Mouse (Mus musculus) kidney, postnatal 36 days (tissue): ENCODE results near the gene Fgfr2.

ENCODE experiments used
- DNase-seq, 2 experiments: peaks; one replicate each; pipeline ENCODE4 v3.0.0; 2021 to 2022; ENCODE audit warnings: mixed read lengths in 2 of 2

Gene Fgfr2

DNA sequence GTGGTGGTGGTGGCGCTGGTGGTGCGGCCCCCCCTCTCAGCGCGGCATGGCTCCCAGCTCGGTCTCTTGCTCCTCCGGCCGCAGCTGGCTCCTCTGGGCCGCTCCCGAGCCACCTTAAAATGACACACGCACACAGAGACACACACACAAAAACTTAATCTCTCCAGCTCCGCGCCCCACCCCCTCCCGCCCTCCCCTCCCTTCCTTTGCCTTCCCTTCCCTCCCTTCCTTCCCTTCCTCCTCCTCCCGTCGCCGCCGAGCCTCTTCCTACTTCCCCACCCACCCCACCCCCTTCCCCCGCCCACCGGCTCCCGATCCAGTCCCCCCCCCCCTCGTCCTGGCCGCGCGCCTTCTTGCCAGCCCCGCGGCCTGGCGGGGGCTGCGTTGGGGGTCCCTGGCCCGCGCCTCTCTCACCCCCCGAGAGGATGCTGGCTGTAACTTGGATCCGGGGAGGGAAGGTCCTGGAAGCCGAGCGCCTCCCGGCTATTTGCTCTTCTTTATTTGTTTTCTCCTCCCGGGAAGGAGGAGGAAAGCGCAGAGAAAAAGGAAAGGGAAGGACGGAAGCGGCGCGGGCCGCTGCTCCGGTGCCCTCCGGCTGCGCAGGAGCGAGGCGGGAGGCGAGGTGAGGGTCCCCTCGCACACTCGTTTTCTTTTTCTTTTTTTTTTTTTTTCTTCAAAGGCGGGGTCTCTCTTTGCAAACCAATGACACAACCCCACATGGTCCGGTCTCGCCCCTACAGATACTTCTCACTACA, at the start of gene Fgfr2:
Fgfr2 (minus strand) TSS at position 107 of the 755 bp plus-strand sequence.
- peak; percentile 72 to 83 for DNase-seq

- peak; percentile 4 to 40 for DNase-seq
These were observed 48.4 kb upstream of the Fgfr2 start for GRCm38 (mm10) chr7:133171403-133172032.

GRCm38 (mm10) chr7:133168928-133169327, 45.8 kb upstream of the Fgfr2 start:
- DNase-seq: no peak

DNA sequence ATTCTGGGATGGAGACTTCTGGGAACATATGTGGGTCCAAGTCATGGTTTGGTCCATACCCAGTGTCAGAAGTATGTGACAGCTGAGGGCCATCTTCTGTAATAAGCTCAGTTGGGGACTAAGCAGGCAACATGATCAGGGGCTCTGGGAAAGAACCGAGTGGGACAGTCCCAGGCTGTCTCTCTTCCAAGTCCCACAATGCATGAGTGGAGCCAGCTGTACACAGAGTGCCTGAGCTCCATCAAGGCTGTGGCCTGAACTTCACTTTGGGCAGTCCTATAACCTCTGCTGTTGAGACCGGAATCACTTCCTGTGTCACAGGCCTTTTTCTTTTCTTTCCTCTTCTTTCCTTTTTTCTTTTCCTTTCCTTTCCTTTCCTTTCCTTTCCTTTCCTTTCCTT, 44.8 kb upstream of the Fgfr2 start:
- DNase-seq: no peak

- DNase-seq: peak; percentile 24 to 42
These were observed 41.6 kb upstream of the Fgfr2 start for GRCm38 (mm10) chr7:133164770-133165169.

DNA sequence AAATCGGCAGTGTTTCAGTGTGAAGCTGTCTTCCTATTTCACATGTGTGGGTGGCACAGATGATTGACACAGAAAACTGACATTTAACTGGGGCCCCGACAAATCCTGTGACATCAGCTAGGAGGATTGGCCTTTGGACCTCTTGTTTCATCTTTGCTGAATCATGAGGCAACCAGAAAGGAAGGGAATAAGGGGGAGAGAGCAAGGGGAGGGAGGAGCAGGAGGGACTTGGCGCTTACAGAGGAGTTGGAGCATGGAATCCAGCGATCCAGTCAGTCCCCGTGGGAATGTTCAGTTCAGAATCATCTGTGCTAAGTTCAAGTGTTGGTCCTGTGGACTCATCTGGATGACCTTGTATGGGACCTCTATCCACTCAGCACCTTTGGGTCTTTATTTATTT, 39.9 kb upstream of the Fgfr2 start:
- DNase-seq: peak; percentile 52 to 66

GRCm38 (mm10) chr7:133162131-133162530, 39.0 kb upstream of the Fgfr2 start:
- no peak for DNase-seq

- DNase-seq: no peak
These were observed 38.4 kb upstream of the Fgfr2 start for GRCm38 (mm10) chr7:133161362-133162080.

- DNase-seq: no peak
These were observed 36.4 kb upstream of the Fgfr2 start for GRCm38 (mm10) chr7:133159519-133159918.

DNA sequence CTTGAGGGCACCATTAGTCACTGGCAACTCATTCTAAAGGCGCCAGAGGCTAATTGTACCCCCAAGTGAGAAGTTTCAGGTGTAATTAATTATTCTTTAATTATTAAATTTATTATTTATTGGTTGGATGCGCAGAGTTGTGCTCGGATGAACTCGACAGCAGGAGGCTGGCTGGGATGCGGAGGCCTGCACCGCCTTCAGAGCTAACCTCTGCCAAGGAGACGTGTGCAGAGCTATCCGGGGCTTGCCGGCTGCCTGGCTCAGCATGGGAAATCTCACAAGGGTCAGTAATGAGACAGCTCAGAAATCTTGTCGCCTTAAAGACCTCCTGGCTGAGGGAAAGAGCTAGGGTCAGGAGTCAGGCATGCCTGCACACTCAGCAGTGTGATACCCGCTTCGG, 32.5 kb upstream of the Fgfr2 start:
- no peak for DNase-seq

- DNase-seq: no peak
These were observed 31.7 kb upstream of the Fgfr2 start for GRCm38 (mm10) chr7:133154846-133155245.

DNA sequence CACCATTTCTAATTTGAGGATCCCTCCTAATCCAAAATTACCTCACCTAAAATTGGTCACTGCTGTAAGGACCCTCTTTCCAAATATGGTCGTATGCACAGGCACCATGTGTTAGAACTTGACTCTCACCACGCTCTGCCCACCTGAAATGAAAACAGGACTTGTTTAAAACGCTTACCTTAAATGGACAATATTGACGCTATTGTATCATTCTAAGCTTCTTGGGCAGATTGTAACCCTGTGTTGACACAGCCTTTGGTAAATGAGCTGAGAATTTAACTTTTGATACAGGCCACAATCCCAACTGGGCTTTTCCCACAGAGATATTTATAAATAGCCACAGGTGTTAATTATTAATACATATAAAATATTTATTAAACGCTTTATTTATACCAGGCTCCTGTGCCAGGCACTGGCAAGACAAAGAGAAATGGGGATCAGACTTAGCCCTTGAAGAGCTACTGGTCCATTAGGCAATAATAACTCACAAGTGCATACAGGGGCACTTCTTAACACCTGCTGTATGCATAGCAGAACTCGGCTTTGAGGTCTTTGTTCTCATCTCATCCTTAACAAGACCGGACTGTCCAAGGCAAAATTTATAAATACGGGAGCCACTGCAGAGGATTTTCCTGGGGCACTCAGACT, 16.7 kb upstream of the Fgfr2 start:
- no peak for DNase-seq

- peak in 1 of 2 experiments; percentile 59 for DNase-seq
These were observed 10.4 kb upstream of the Fgfr2 start for GRCm38 (mm10) chr7:133133552-133133951.

- DNase-seq: no peak
These were observed 9.6 kb upstream of the Fgfr2 start for GRCm38 (mm10) chr7:133132702-133133101.

DNA sequence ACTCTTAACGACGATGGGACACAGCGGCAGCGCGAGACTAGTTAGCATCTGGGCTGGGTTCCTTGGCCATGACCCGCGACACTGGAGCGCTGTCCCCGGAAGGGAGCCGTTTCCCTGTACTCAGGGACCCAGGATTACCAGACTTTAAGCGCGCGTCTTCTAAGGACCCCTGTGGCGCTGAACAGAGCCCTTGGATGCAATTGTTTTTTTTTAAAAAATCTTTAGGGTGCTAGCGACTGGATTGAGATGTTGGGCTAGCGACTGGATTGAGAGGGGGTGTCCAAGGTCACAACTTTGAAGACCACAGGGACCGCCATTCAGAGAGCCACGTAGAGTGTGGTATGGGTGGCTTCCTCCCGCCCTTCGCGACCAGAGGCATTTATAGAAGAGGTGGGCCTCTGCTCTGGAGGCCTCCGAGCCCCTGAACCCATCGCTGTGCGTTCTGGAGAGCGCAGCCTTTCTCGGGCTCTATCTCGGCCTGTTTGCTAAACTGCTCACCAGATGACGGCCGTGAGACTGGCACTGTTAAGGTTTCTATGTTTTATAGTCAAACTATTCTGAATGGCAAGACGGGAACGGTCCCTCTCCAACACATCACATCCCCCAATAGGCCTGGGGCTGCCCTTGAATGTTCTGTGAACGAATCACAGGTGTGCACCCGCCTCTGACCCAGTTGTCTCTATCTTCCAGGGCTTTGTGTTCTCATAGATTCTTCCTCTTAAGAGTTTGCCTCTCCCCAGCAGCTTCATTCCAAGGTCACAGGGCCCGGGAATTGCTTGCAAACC, 1.7 kb upstream of the Fgfr2 start:
- peak in 1 of 2 experiments; percentile 52 for DNase-seq

DNA sequence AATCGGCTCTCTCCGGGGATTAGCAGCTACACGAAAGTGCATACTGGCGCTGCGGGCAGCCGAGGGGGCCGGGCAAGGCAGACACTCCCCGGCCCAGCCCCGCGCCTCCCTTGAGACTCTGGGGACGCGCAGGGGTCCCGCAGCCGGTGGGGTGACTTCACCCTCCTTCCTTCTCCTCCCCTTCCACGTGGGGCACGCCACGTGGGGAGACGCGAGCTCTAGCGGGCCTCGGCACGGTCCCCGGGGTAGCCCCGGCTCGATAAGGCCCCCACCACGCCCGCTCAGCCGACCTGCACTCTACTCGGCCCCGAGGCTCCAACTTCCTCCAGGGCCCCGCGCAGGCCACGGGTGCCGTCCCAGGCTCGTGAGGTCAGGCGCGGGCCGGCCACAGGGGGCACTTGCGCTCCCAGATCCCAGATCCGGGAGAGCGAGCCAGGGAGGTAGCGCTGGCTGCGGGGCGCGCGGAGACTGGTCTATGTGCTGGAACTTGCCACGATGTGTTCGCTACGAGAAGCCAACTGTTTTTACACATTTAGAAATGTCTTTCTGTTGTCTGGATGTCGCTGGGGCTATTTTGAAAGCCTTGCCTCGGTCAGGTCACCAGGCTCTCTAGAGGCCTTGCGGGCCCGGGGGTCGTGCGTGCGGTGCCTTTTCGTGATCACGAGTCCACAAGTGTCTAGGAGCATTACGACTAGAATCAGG, 1.0 kb upstream of the Fgfr2 start, which contains the start of gene Ctbp2:
Ctbp2 (minus strand) TSS at position 356 of the 702 bp plus-strand sequence.
- DNase-seq: peak; percentile 88 to 91

DNA sequence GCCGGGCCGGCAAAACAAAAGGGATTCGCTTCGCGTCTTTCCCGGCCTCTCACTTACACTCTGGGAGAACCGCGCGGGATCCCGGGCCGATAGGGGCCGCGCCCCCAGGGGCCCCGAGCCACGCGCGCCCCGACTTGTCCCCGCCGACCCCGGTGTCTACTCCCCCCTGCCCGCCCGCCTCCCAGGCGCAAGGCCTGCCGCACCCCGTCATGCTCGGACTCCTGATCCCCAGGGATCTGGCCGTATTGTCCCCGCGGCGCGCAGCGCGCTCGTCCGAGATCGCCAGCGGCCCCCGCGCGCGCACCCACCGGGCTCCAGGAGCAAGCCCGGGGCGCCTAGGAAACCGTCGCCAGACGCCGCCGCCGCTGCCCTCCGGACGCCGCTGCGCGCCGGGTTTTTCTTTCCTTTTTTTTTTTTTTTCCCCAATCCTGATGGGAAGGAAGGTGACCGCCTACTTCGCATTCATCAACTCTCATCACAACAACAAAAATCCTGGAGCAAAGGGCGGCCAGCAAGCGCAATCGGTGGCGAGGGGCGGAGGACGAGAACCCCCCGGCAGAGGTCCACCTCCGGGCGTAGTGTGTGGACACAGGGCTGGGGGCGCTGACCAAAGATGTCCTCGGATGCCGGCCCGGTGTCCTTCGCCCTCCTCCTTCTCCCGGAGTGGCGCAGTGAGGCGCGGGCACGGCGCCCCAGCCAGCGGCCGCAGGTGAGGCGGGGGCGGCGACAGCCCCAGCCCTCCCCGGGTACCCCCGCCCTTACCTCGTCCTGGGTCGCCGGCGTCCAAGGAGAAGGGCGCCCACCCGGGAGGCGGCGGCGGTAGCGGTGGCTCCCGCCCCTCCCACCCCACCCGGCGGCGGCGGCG, 539 bp downstream of the Fgfr2 start:
- peak; percentile 53 to 72 for DNase-seq

DNA sequence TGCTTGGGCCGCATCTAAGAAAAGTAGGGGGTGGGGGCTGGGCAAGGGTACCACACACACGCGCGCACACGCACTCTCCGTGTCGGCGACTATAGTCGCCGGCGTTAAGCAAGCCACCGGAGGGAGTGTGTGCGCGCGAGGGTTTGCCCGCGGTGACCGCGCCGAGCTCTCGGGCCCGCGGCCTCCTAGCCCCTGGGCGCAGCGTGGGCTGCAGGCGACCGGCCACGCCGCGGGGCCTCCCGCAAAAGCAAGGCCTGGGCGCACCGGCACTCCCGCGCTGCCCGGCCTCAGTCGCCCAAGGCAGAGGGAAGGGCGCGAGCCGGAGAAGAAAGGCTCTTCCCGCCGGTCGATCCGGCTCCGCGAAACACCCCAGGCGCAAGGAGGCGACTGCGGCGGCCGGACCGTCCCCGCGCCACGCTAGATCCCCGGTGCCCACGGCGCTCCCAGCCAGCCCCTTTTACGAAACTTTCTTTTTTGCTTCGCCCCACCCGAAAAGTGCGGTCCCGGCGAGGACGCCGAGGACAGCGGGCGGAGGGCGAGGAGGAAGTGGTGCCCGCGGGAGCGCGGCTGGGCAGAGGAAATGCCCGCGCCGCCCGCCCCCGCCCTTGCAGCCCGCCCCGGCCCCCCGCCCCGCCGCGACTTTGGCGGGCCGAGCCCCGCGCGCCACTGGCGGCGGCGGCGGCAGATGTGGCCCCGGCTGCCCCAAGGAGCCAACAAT, 1.3 kb downstream of the Fgfr2 start:
- peak in 1 of 2 experiments; percentile 68 for DNase-seq

DNA sequence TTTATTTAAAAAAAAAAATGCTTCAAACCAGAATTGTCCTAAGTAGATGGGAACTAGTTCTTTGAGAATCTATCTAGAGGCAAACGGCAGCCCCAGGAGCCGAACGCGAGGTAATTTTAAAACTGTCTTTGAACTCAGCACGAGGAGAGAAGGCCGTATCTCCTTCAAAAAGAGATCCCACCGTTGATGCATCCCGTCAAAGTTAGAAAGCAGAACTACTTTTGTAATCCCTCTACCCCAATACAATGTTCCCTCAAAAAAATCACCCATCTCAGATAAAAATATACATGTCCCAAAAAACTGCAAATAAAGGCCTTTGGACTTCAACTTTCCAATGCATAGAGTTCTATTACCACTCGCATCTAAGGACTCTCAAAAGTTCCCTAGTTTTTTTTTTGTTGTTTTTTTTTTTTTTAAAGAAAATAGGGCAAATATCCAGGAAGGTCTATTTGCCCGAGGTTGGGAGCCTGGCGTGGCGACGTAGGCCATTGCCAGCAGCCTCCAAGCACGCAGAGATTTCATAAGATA, 2.0 kb downstream of the Fgfr2 start:
- DNase-seq: no peak
